Mouse (Mus musculus) cortical plate, adult 2 months (tissue): ENCODE measurements at regions not wholly inside any gene's neighbourhood (a gene's known extent, or its start where the extent isn't known, plus 50 kb on each side); places are given as distances from the start of the nearest gene placed in this dataset.

Source experiments
- CTCF ChIP-seq: fragments of 200-500 bp; IDR thresholded peaks from 2 replicates; pipeline ENCODE4 v1.5.1; 2011; ENCODE audit warnings: mild to moderate bottlenecking, control low read depth, low read length; ENCODE audit not compliant: insufficient read depth; ENCODE audit errors: extremely low read depth
- POLR2A ChIP-seq: fragments of 200-500 bp; IDR thresholded peaks from 2 replicates; pipeline ENCODE4 v1.6.1; 2011; ENCODE audit warnings: mild to moderate bottlenecking, low read length, control low read depth; ENCODE audit not compliant: insufficient read depth; ENCODE audit errors: extremely low read depth

DNA sequence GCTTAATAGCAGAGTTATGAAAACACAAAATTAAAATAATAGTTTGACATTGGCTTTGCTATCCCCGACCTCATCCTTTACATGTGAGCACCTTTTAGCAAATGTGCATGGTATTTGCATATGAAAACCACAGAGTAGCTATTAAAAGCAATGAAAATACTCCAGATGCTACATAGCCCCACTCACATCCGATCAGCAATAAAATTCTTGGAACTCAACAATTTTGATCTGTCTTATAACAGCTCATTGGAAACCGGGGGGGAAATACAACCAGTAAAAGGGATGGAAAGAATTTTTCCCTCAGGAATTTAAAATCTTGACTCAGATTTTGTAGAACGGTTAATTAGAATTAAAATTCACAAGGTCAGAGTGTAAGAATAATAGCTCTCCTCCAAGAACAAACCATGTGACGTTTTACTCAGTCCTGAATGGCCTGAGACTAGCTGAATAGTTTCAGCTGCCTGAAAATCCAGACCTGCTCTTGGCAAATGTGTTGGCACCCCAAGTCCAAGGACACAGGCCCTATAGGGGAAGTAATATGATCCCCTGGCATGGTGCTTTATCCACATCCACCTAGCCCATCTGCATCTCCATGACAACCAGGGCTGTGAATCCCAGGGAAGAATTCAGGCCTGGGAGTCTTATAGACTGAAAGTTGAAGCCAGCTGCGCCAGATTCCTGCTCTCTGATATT is 370.9 kb downstream of the Tns3 start:
- TF ChIP-seq CTCF, result no peak
- no peak for TF ChIP-seq POLR2A
